Mouse (Mus musculus) left cerebral cortex, postnatal 25 days (tissue): ENCODE results near the gene Pigm. TPM values are rescaled to one million over a fixed set of nuclear protein-coding genes. Genes with fewer than 3 reads are reported as not detected.
A peak's percentile ranks its signal among the peaks of the same experiment; 100 is the strongest.

ENCODE experiments used
- DNase-seq, 2 experiments: peaks; one replicate each; pipeline ENCODE4 v3.0.0; 2022; ENCODE audit warnings: low spot score in 2 of 2, mixed read lengths in 1 of 2
- intact Hi-C: fragments of 180-260 bp; cut with DNase I; formaldehyde crosslinking; loops from one replicate; pipeline ENCODE4 v1.15.1; 2025
- total RNA-seq, 2 experiments: library from RNA; stranded (reverse); gene quantifications; 2 replicates each; pipeline ENCODE4 v1.2.3; 2021

The Pigm gene
- 1 to 10 TPM; 8.9 to 9.2 TPM for total RNA-seq

DNA sequence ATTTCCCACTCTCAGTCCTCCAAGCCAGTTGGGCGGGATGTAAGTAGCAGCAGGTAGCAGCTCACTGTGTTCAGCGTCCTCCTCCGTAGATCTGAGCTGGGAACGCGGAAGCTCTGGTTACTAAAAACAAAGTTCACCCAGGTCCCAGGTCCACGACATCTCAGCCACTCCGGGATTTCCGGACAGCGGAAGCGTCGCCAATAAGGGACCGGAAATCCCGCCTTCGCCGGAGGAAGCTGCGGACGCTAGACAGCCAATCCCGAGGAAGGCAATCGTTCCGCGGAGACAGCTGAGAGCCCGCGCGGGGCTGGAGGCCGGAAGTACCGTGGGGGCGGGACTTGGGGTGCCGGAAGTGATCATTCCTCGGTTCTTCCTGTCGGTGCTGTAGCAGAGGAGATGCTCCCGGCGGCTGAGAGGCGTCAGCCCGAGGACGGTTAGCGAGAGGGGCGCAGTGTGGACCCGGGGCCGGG, at the start of gene Pigm:
Gene Pigm (plus strand): TSS at position 349 of the 470 bp plus-strand sequence.
- peak; percentile 98 to 99 for DNase-seq
- intact Hi-C loops = no loop called here

DNA sequence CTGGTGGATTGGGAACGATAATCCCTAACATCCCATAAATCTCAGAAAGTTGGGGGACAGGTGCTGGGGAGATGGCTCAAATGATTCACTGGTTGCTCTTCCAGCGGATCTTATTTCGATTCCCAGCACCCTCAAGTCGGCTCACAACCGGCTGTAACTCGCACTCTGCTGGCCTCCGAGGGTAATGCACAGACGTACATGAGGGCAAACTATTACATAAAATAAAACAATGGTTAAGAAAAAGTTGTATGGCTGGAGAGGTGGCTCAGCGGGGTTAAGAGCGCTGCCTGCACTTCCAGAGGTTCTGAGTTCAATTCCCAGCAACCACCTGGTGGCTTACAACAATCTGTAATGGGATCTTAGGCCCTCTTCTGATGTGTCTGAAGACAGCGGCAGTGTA, 49.7 kb upstream of the Pigm start:
- DNase-seq = no peak
- intact Hi-C loops = loop anchor here (5.0 kb wide), 1 partner anchor 36 kb away; no protein-coding TSS in a partner anchor

DNA sequence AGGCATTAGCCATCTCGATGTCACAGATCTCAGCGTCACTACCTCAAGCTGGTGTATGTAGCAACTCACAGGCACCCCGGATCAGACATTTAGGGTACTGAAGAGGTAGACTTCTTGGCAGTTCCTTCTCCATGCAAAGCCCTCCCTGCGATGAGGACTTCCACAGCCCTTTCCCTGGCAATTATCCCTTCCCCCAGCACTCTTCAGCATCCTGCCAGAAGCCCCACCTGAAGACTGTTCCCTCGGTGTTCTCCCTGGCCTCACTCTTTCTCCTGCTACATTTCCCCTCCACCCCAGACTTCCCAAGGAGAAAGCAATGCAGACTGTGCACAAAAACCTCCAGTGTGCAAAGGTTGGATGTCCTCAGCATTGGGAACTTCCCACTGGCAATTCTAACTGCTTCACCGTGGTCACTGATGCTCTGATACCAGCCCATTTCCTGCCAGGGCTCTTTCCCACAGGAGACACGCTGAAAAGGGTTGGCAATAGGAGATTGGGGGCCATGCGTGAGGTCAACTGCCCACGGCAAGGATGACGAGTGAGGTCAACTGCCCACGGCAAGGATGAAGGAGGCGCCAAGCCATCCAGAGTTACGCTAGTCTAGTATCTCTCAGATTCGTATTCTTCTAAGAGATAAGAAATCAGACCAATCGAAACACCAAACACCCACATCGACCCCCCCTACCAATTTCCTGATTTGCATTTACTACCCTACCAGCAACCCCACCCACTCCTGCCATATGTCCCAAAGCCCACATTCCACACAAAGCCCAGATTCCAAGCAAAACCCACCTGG, 48.9 kb upstream of the Pigm start:
- peak; percentile 53 to 91 for DNase-seq
- intact Hi-C loops = loop anchor here (5.0 kb wide), 1 partner anchor 35 kb away; no protein-coding TSS in a partner anchor

DNA sequence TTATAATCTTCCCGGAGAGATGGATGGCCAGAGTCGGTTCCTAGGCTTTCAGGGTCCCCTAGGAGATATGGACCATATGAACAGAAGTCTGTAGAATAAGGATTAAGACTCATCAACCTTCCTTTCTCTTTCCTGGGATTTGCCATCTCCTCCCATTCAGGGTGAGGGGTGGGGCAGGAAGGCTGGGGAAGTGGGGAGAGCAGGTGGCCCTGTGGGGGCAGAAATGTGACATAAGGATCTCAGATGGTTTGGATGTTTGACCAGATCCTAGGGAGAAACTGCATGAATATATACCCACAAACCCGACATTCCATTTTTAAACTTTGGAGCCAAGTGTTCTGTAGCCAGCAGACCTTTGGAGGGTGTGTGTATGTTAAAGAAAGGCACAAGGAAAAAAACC, 48.3 kb upstream of the Pigm start:
- intact Hi-C loops = loop anchor here (5.0 kb wide), 1 partner anchor 34 kb away; no protein-coding TSS in a partner anchor
- no peak for DNase-seq

DNA sequence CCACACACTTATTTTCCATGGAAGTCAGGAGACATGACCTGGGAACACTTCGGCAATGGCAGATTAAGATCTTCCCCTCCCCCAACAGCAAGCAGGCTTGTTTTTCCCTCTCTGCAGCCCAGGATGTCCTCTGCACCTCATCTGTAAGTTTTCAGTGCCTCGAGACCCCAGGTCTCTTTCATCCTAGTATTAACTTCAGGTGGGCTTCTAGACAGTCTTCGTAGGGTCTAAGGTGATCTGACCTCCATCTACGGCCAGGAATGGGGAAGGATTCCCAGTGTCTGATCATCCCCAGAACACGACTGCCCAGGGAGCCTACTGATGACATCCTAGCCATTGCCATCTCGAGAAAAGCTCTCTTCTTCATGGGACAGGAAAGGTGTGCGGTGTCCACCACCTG, 47.9 kb upstream of the Pigm start:
- peak in 1 of 2 experiments; percentile 50 for DNase-seq
- intact Hi-C loops = loop anchor here (5.0 kb wide), 1 partner anchor 34 kb away; no protein-coding TSS in a partner anchor

DNA sequence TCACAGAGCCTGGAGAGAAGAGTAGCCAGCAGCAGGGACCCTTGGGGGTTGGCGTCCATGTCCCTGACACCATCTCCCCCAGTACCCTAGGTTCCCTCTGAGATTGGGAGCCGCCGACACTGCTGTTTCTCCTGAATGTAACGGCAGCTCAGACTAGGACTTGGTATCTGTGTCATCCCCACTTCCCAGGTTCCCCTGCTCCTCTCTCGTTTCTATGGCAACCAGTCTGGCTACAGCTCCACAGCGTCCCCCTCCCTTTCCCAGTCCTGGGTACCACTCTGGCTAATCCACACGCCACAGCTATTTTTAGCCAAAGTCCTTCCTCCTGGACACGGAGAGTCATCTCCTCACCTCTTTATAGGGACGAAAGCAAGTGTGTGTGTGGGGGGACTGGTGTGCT, 47.2 kb upstream of the Pigm start, which contains the start of gene Kcnj9:
Gene Kcnj9 (minus strand): TSS at position 188 of the 400 bp plus-strand sequence.
- intact Hi-C loops = loop anchor here (5.0 kb wide), 1 partner anchor 33 kb away; no protein-coding TSS in a partner anchor
- DNase-seq = peak; percentile 84 to 97

DNA sequence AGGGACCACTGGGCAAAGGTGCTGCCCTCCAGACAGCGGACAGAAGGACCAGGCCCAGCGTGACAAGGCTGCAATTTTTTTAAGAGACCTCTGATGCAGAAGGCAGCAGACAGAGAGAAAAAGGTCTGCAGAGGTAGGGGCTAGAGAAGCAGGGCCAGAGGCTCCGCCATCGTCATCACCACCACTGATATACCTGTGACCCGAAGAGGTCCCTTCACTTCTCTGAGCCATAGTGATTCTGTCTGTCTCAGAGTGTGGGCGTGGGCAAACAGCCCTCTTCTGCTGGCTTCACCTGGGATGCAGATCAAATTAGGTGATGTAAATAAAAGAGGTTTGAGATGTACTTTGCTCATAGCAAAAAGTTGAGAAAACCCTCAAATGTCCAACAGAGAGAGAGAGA, 46.7 kb upstream of the Pigm start:
- intact Hi-C loops = loop anchor here (5.0 kb wide), 1 partner anchor 33 kb away; no protein-coding TSS in a partner anchor
- DNase-seq = no peak

DNA sequence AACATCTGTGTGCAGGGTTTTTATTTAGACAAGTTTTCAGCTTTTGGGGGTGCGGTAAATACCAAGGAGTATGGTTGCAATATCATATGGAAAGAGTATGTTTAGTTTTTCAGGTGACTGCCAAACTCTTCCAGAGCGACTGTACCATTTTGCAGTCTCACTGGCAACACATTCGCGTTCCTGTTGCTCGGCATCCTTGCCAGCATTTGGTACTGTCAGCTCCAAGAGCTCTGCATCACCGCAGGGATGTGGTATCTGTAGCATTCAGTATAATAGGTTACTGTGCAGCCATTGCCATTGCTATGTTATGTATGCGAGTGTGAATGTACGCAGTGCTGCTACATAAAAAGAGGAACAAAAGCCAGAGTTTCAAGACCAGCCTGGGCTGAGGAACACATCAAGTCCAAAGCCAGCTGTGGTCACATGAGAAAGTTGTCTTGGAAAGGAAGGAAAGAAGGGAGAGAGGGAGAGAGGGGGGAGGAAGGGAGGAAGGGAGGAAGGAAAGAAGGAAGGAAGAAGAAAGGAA, 44.9 kb upstream of the Pigm start:
- intact Hi-C loops = no loop called here
- DNase-seq = peak; percentile 32 to 71

DNA sequence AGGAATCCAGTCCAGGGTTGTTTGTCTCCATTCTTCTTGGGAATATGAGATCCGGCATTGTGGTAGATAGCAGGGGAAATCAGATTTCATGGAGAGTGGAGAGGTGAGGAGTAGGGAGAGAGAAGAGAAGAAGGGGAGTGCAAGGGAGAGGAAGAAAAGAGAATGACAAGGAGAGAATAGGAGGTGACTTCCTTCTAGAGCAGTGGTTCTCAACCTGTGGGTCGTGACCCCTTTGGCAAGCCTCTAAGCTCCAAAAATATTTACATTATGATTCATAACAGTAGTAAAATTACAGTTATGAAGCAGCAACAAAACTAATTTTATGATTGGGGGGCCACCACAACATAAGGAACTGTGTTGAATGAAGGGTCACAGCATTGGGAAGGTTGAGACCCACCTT, 43.4 kb upstream of the Pigm start:
- intact Hi-C loops = no loop called here
- DNase-seq = no peak

DNA sequence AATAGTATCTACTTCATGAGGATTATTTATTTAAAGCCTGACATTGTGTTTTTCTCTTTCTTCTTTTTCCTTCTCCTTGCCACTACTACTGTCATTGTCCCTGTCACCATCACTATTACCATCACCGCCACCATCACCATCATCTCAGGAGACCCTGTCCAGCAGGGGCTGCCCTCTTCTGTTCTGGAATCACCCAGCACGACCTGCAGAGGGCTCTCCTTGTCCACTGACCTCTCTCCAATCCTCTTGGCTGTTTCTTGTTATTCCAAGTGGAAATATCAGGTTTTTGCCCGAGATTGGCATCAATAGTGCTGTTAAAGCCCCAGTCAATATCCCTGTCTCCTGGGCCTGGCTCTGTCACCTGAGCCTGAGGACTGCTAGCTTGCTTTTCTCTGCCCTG, 42.8 kb upstream of the Pigm start:
- DNase-seq = no peak
- intact Hi-C loops = no loop called here

DNA sequence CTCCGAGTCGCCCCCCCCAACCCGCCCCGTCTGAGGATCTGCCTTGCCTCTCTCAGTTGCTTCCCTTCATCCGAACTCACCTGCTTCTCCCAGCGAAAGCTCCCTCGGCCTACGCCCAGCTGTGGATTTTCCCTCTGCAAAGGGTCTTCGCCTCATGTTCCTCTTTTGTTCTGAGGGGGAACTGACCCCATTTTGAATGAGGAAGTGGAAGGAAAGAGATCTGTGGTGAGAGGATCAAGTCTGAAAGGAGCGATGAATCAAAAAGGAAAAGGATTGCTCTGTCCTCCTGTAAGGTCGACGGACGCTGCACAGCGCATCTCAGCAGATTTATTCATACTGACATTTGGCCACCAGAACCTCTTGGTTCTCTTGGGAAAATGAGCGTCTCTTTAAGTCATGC, 40.5 kb upstream of the Pigm start:
- intact Hi-C loops = no loop called here
- no peak for DNase-seq

DNA sequence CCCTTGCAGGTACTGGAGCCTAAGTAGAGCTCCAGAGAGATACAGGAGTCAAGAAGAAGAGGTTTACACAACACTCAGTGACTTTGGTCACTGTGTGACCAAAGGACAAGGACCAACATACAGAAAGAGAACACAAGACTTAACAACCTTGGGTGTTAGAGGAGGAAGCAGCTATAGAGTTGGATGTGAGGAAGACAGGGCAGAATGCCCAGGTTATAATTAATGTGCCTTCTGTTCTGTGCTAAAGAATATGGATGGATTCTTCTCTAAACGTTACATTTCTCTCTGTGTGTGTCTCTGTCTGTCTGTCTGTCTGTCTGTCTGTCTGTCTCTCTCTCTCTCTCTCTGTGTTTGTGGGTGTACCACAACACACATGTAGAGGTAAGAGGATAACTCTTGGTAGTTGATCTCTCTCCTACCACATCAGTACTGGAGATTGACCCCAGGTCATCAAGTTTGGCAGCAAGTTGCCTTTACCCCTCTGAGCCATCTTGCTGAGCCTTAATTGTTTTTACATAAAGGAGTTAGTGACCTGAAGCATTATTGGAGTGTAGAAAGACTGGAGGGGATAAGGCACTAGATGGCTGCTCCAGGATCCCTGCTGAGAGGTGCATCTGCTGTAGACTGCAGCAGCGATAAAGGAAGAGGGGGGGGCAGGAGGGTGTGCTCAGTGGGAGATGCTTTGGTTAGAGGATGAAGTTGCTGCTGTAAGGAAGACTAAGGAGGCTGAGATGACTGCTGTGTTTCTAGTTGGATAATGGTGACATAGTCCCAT, 38.7 kb upstream of the Pigm start:
- peak in 1 of 2 experiments; percentile 30 for DNase-seq
- intact Hi-C loops = no loop called here

DNA sequence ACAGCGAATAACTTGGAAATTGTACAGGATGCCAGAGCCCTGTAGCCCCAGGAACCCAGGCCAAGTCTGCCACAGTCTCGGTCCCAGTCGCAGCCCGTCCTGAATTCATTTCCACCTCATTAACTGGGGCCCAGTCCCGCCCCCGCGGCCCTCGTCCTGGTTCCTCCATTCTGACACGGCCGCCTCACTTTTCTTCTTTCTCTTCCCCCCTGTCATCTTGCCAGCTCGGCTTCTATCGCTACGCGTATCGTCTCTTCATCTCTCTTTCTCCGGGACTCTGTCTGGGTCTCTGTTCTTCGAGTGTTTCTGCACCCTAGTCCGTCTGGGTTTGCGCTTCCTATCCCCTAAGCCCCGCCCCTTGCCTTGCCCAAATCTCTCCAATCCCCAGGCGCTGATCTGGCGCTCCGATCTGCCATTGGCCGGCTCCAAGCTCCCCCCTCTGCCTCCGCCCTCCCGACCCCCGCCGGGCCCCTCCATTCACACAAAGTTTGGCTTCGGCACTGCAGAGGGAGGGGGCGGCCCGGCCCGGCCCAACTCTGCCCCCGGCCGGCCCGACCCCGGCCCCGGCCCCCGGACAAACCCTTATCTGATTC, 35.5 kb upstream of the Pigm start, which contains the start of gene Kcnj10:
Gene Kcnj10 (plus strand): TSS at position 482 of the 593 bp plus-strand sequence.
- intact Hi-C loops = no loop called here
- DNase-seq = peak; percentile 67 to 81

DNA sequence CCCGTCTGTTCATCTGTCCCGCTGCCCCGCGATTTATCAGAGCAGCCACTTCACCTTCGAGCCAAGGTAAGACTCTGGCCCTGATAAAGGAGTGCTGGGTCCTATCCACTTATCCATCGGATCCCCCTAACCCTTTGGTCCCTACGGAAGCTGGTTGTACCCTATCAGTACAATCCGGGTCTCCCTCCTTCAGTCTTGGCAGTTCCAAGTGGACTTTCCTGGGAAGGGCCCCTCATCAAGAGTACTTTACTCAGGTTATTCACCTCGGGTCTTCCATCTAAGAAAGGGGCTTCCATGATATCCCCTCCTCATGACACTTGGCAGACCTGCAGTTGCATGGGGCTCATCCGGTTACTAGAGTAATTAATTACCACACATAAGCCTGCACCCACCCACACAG, 35.0 kb upstream of the Pigm start:
- intact Hi-C loops = no loop called here

DNA sequence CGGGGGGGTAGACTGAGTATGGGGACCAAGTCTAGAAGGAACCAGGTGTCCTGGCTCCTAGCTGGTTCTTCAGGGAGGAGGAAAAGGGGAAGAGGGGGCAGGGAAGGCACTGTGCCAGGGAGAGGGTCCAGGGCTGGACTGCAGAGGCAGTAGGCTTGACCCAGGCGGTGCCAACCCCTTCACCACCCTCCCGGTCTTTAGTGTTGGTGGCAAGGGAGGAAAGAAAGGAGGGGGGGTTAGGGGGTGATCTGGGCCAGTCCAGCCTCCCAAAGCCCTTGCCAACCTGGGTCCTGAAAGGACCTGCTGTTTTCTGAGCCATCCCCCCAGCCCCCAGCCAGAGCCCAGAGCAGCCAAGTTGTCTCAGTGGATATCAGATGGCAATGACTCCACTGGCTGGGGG, 33.6 kb upstream of the Pigm start:
- DNase-seq = peak; percentile 51 to 78
- intact Hi-C loops = no loop called here

More for the DNA sequence above, 35.0 kb upstream of the Pigm start:
- DNase-seq = no peak

DNA sequence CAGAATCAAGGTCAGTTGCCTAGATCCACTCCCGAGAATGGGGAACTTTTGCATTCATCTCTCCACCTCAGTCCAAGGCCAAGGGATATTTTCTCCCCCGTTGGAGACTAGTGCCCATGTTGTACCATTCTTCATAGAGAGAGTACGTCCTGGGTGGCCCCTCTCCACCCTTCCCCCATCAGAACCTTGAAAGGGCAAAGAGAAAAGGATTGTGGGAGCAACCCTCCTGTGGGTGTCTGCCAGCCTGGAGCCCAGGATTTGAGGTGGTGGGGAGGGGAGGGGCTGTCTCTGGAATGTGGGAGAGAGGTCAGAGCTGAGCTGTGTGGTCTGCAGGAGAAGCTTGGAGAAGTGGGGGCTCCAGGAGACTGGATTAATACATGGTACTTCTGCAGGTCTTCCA, 32.4 kb upstream of the Pigm start:
- intact Hi-C loops = no loop called here
- peak in 1 of 2 experiments; percentile 34 for DNase-seq

DNA sequence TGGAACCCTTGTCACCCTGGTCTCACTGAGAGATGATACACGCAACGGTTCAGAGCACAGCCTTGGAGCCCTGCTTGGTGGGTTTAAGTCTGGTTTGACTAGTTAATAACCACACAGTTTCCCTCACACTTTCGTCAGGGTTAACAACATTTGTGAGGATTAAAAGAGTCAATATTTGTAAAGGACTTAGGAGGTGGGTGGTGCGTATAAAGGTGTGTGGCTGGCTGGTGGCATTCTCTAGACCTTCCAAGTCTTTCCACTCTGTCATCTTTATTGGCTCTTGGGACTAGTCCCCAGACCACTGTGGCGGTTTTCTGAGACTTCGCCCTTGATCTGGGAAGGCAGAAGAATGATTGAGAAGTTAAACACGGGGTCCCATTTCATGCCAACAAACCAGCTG, 31.5 kb upstream of the Pigm start:
- intact Hi-C loops = no loop called here
- DNase-seq = no peak

DNA sequence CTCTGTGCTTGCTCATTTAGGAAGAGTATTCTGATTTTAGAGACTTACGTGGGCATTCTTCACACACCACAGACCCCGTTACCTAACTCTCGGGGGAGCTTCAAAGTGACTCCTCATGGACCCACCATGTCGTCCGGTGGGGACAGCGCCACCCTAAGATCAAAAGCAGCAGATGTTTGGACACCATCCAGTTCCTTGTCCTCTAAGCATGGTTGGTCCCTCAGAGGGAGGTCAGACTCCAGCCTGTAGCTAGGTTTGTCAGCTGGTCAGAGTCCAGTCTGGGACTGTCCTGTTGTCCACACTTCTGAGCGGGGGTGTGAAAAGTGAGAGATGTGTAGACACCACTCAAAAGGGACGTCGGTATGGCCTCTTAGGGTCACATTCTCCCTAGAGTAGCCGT, 29.6 kb upstream of the Pigm start:
- intact Hi-C loops = no loop called here
- DNase-seq = no peak

DNA sequence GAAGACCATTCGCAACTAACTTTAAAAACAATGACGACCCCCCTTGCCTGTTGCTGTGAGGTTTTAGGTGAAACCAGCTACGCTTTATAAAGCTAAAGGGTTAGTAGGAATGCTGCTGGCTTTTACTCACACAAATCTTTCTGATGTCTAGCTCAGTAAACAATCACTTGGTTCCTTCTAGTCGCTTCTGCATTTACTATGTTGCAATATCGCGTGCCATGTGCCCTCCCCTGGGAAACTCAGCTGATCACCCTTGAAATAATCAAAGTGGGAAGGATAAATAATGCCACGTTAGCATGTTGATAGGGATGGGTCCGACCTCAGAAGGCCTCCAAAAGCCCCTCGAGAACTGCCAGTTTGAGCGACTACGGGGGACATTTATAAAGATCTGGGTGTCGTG, 29.0 kb upstream of the Pigm start:
- intact Hi-C loops = no loop called here
- DNase-seq = no peak

DNA sequence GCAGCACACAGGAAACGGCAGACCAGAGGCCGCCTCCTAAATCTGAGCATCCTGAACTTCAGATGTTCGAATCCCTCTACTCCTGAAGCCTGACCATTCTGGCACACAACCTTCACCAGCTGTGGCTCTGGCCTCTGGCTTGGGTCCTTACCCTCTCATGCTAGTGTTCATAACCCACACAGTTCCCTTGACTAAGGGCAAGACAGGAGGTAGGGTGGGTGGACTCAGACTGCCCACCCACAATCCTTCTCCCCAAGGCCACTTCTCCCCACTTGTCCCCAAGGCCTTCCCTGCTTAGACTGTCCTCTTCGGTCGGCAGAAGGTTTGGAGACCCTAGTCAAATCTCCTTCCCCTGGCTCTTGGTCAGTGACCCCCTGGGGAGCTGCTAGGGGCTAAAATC, 26.8 kb upstream of the Pigm start:
- no peak for DNase-seq
- intact Hi-C loops = no loop called here
